Mouse (Mus musculus): ENCODE measurements around the gene Sfpq. TPM values are rescaled to one million over a fixed set of nuclear protein-coding genes. Genes with fewer than 3 reads are reported as not detected.

The Sfpq gene
- polyA plus RNA-seq, 1 experiment from 2014 or later = 92.4 TPM

GRCm38 (mm10) chr4:127021989-127022626, 984 bp downstream of the Sfpq start:
- peak overlapping the region; percentile 100 for H3K9ac ChIP-seq (ENCODE audit: low read depth, low read length)
- H3K9me3 ChIP-seq (ENCODE audit: control insufficient read depth, low read length) = no peaks in the 10 kb centered on the region
- H3K4me1 ChIP-seq (ENCODE audit: control insufficient read depth, insufficient read depth, low read length) = peaks cover 10% of the 10 kb centered on the region
- DNase-seq (ENCODE audit: low spot score) (peak; percentile 95), ATAC-seq (ENCODE audit: low read depth) (peak; percentile 74)
- WGBS = under 1% methylated on average over 36 of the region's 53 CpGs
- H3K36me3 ChIP-seq (ENCODE audit: control insufficient read depth, insufficient read depth, low read length) = peaks cover 48% of the 10 kb centered on the region
- peak overlapping the region; percentile 99 for H3K27ac ChIP-seq (replicated peaks; ENCODE audit: low read depth, low read length)
- peak overlapping the region; percentile 93 for H3K4me2 ChIP-seq (ENCODE audit: low read depth, low read length)
- H3K27me3 ChIP-seq (replicated peaks; ENCODE audit: control insufficient read depth, insufficient read depth, low read length) = no peaks in the 10 kb centered on the region
- H3K4me3 ChIP-seq (ENCODE audit: low read depth, low read length) = peak overlapping the region; percentile 100

- Histone ChIP-seq H3K36me3 (ENCODE audit: control insufficient read depth, insufficient read depth, low read length) (peaks cover 59% of the 10 kb centered on the region), H3K9ac (ENCODE audit: low read depth, low read length) (peak overlapping the region; percentile 100), H3K4me2 (ENCODE audit: low read depth, low read length) (peak overlapping the region; percentile 93), H3K4me1 (ENCODE audit: control insufficient read depth, insufficient read depth, low read length) (peaks cover 10% of the 10 kb centered on the region), H3K4me3 (ENCODE audit: low read depth, low read length) (peak overlapping the region; percentile 100), H3K9me3 (ENCODE audit: control insufficient read depth, low read length) (no peaks in the 10 kb centered on the region), H3K27me3 (replicated peaks; ENCODE audit: control insufficient read depth, insufficient read depth, low read length) (no peaks in the 10 kb centered on the region), H3K27ac (replicated peaks; ENCODE audit: low read depth, low read length) (no peak overlapping the region)
- WGBS = 3% methylated on average over 9 of the region's 9 CpGs
- DNase-seq (ENCODE audit: low spot score) (no peak), ATAC-seq (ENCODE audit: low read depth) (no peak)
These were observed 2.1 kb downstream of the Sfpq start for GRCm38 (mm10) chr4:127023201-127023600.

GRCm38 (mm10) chr4:127024240-127024639, 3.1 kb downstream of the Sfpq start:
- WGBS = 38% methylated on average over 1 of the region's 1 CpGs
- peak overlapping the region; percentile 100 for H3K9ac ChIP-seq (ENCODE audit: low read depth, low read length)
- no peaks in the 10 kb centered on the region for H3K9me3 ChIP-seq (ENCODE audit: control insufficient read depth, low read length)
- ATAC-seq (ENCODE audit: low read depth) = no peak
- no peaks in the 10 kb centered on the region for H3K27me3 ChIP-seq (replicated peaks; ENCODE audit: control insufficient read depth, insufficient read depth, low read length)
- H3K4me2 ChIP-seq (ENCODE audit: low read depth, low read length) = peak overlapping the region; percentile 93
- no peak overlapping the region for H3K27ac ChIP-seq (replicated peaks; ENCODE audit: low read depth, low read length)
- peaks cover 67% of the 10 kb centered on the region for H3K36me3 ChIP-seq (ENCODE audit: control insufficient read depth, insufficient read depth, low read length)
- no peak for DNase-seq (ENCODE audit: low spot score)
- peak overlapping the region; percentile 100 for H3K4me3 ChIP-seq (ENCODE audit: low read depth, low read length)
- H3K4me1 ChIP-seq (ENCODE audit: control insufficient read depth, insufficient read depth, low read length) = peaks cover 10% of the 10 kb centered on the region

- 85% methylated on average over 4 of the region's 4 CpGs for WGBS
- ATAC-seq (ENCODE audit: low read depth) = no peak
- H3K36me3 ChIP-seq (ENCODE audit: control insufficient read depth, insufficient read depth, low read length) = peaks cover 92% of the 10 kb centered on the region
These were observed 5.7 kb downstream of the Sfpq start for GRCm38 (mm10) chr4:127026826-127027225.

GRCm38 (mm10) chr4:127027228-127028190, 6.4 kb downstream of the Sfpq start:
- WGBS = 69% methylated on average over 4 of the region's 4 CpGs
- no peak overlapping the region for H3K9ac ChIP-seq (ENCODE audit: low read depth, low read length)
- DNase-seq (ENCODE audit: low spot score) = peak; percentile 70
- peaks cover 10% of the 10 kb centered on the region for H3K4me1 ChIP-seq (ENCODE audit: control insufficient read depth, insufficient read depth, low read length)
- ATAC-seq (ENCODE audit: low read depth) = no peak; the same call in 1 of the 2 replicates
- H3K36me3 ChIP-seq (ENCODE audit: control insufficient read depth, insufficient read depth, low read length) = peaks cover 98% of the 10 kb centered on the region
- no peaks in the 10 kb centered on the region for H3K27me3 ChIP-seq (replicated peaks; ENCODE audit: control insufficient read depth, insufficient read depth, low read length)
- no peaks in the 10 kb centered on the region for H3K9me3 ChIP-seq (ENCODE audit: control insufficient read depth, low read length)
- H3K4me3 ChIP-seq (ENCODE audit: low read depth, low read length) = no peak overlapping the region
- no peak overlapping the region for H3K4me2 ChIP-seq (ENCODE audit: low read depth, low read length)
- H3K27ac ChIP-seq (replicated peaks; ENCODE audit: low read depth, low read length) = no peak overlapping the region

More at GRCm38 (mm10) chr4:127026826-127027225, 5.7 kb downstream of the Sfpq start:
- no peak overlapping the region for H3K27ac ChIP-seq (replicated peaks; ENCODE audit: low read depth, low read length)
- H3K4me2 ChIP-seq (ENCODE audit: low read depth, low read length) = no peak overlapping the region
- DNase-seq (ENCODE audit: low spot score) = no peak
- peaks cover 10% of the 10 kb centered on the region for H3K4me1 ChIP-seq (ENCODE audit: control insufficient read depth, insufficient read depth, low read length)
- H3K9me3 ChIP-seq (ENCODE audit: control insufficient read depth, low read length) = no peaks in the 10 kb centered on the region
- no peak overlapping the region for H3K9ac ChIP-seq (ENCODE audit: low read depth, low read length)
- H3K27me3 ChIP-seq (replicated peaks; ENCODE audit: control insufficient read depth, insufficient read depth, low read length) = no peaks in the 10 kb centered on the region
- H3K4me3 ChIP-seq (ENCODE audit: low read depth, low read length) = no peak overlapping the region

- no peak overlapping the region for H3K4me2 ChIP-seq (ENCODE audit: low read depth, low read length)
- DNase-seq (ENCODE audit: low spot score) (no peak), ATAC-seq (ENCODE audit: low read depth) (no peak)
- WGBS = 92% methylated on average over 3 of the region's 3 CpGs
- peaks cover 93% of the 10 kb centered on the region for H3K36me3 ChIP-seq (ENCODE audit: control insufficient read depth, insufficient read depth, low read length)
- no peaks in the 10 kb centered on the region for H3K9me3 ChIP-seq (ENCODE audit: control insufficient read depth, low read length)
- no peak overlapping the region for H3K4me3 ChIP-seq (ENCODE audit: low read depth, low read length)
- H3K4me1 ChIP-seq (ENCODE audit: control insufficient read depth, insufficient read depth, low read length) = no peaks in the 10 kb centered on the region
- no peaks in the 10 kb centered on the region for H3K27me3 ChIP-seq (replicated peaks; ENCODE audit: control insufficient read depth, insufficient read depth, low read length)
- no peak overlapping the region for H3K27ac ChIP-seq (replicated peaks; ENCODE audit: low read depth, low read length)
- H3K9ac ChIP-seq (ENCODE audit: low read depth, low read length) = no peak overlapping the region
These were observed 16.0 kb downstream of the Sfpq start for GRCm38 (mm10) chr4:127037158-127037557.

- H3K4me1 ChIP-seq (ENCODE audit: control insufficient read depth, insufficient read depth, low read length) = no peaks in the 10 kb centered on the region
- no peaks in the 10 kb centered on the region for H3K9me3 ChIP-seq (ENCODE audit: control insufficient read depth, low read length)
- ATAC-seq (ENCODE audit: low read depth) (no peak), DNase-seq (ENCODE audit: low spot score) (no peak)
- peaks cover 90% of the 10 kb centered on the region for H3K36me3 ChIP-seq (ENCODE audit: control insufficient read depth, insufficient read depth, low read length)
- H3K27ac ChIP-seq (replicated peaks; ENCODE audit: low read depth, low read length) = no peak overlapping the region
- H3K27me3 ChIP-seq (replicated peaks; ENCODE audit: control insufficient read depth, insufficient read depth, low read length) = no peaks in the 10 kb centered on the region
- WGBS = 85% methylated on average over 8 of the region's 8 CpGs
- no peak overlapping the region for H3K4me2 ChIP-seq (ENCODE audit: low read depth, low read length)
- H3K4me3 ChIP-seq (ENCODE audit: low read depth, low read length) = no peak overlapping the region
- H3K9ac ChIP-seq (ENCODE audit: low read depth, low read length) = no peak overlapping the region
These were observed 17.0 kb downstream of the Sfpq start for GRCm38 (mm10) chr4:127037908-127038827.

- no peak for ATAC-seq (ENCODE audit: low read depth)
- Histone ChIP-seq H3K4me1 (ENCODE audit: control insufficient read depth, insufficient read depth, low read length) (no peaks in the 10 kb centered on the region), H3K36me3 (ENCODE audit: control insufficient read depth, insufficient read depth, low read length) (peaks cover 88% of the 10 kb centered on the region), H3K27me3 (replicated peaks; ENCODE audit: control insufficient read depth, insufficient read depth, low read length) (no peaks in the 10 kb centered on the region), H3K4me3 (ENCODE audit: low read depth, low read length) (no peak overlapping the region), H3K27ac (replicated peaks; ENCODE audit: low read depth, low read length) (no peak overlapping the region), H3K9ac (ENCODE audit: low read depth, low read length) (no peak overlapping the region), H3K4me2 (ENCODE audit: low read depth, low read length) (no peak overlapping the region), H3K9me3 (ENCODE audit: control insufficient read depth, low read length) (no peaks in the 10 kb centered on the region)
- WGBS = 85% methylated on average over 3 of the region's 3 CpGs
- DNase-seq (ENCODE audit: low spot score) = no peak
These were observed 17.8 kb downstream of the Sfpq start for GRCm38 (mm10) chr4:127038828-127039349.
